Mouse (Mus musculus): ENCODE measurements at regions not wholly inside any gene's neighbourhood (a gene's known extent, or its start where the extent isn't known, plus 50 kb on each side); places are given as distances from the start of the nearest gene placed in this dataset.

DNA sequence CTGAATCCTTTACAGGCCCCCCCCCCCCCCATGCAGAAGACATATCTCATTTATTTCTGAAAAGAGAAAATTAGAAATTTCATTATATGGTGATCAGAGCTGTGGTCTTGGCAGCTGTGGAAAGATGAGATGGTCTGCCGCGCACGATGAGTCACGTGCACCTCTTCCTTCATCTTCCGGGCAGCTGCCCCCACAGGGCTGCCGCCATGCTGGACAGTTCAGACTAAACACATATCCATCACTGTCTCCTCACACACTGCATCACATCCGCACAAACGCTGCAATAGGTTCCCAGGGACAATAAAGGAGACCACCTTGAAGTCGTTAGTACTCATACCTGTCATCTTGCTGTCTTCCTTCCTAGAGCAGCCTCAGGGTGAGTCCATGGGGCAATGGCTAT lies 126.6 kb downstream of the Gm12728 start:
- H3K79me2 ChIP-seq (replicated peaks; ENCODE audit: control insufficient read depth, insufficient read depth, low read length): no peaks in the 10 kb centered on the region
- no peak overlapping the region for H3K9ac ChIP-seq (ENCODE audit: low read depth, low read length)
- H3K4me3 ChIP-seq: no peak overlapping the region
- TF ChIP-seq POLR2A (IDR thresholded peaks at IDR 0.05; ENCODE audit: insufficient read depth, low read depth, low read length): no peak
- TF ChIP-seq EP300 (IDR thresholded peaks at IDR 0.05; ENCODE audit: insufficient read depth, low read depth, low read length): no peak
- no peak for TF ChIP-seq CTCF (IDR thresholded peaks at IDR 0.05)
- no peaks in the 10 kb centered on the region for H3K27me3 ChIP-seq (ENCODE audit: control insufficient read depth, insufficient read depth, low read length)
- H3K36me3 ChIP-seq (ENCODE audit: control insufficient read depth, insufficient read depth, low read length): no peaks in the 10 kb centered on the region
- no peaks in the 10 kb centered on the region; the same call in 1 of the 2 replicates for H3K4me1 ChIP-seq (ENCODE audit: control insufficient read depth, insufficient read depth, low read length)
- intact Hi-C loops (cut with DNase I): no loop called here
- H3K27ac ChIP-seq: no peak overlapping the region
- DNase-seq: no peak
- WGBS: 85% methylated on average over 9 of the region's 9 CpGs

GRCm38 (mm10) chr4:105924781-105925382 lies 135.2 kb downstream of the Gm12728 start:
- H3K79me2 ChIP-seq (replicated peaks; ENCODE audit: control insufficient read depth, insufficient read depth, low read length): no peaks in the 10 kb centered on the region
- H3K4me3 ChIP-seq: no peak overlapping the region
- no peak overlapping the region for H3K27ac ChIP-seq
- H3K36me3 ChIP-seq (ENCODE audit: control insufficient read depth, insufficient read depth, low read length): no peaks in the 10 kb centered on the region
- DNase-seq: no peak
- H3K27me3 ChIP-seq (ENCODE audit: control insufficient read depth, insufficient read depth, low read length): no peaks in the 10 kb centered on the region
- WGBS: 76% methylated on average over 6 of the region's 6 CpGs
- no peaks in the 10 kb centered on the region for H3K4me1 ChIP-seq (ENCODE audit: control insufficient read depth, insufficient read depth, low read length)
- intact Hi-C loops (cut with DNase I): no loop called here
- H3K9ac ChIP-seq (ENCODE audit: low read depth, low read length): no peak overlapping the region
- TF ChIP-seq EP300 (IDR thresholded peaks at IDR 0.05; ENCODE audit: insufficient read depth, low read depth, low read length) (no peak), CTCF (IDR thresholded peaks at IDR 0.05) (peak; percentile 42)

DNA sequence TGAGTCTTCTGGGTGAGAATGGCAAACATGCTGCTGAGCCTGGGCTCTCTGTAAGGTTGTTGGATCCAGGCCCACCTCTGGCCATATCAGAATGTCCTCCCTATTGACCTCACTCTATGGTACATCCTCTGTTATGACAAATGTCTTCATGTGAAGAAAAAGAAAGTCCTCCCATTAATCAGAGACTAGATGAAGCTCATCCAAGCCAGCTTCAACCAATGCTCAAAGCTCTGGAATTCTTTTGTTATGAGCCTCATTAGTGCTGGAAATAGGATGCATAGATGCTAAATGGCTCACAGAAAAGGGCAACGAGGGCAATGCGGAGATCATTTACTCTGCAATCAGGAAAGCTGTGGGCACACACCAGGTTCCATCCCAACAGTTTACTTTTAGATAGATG lies 135.8 kb downstream of the Gm12728 start:
- Histone ChIP-seq H3K9ac (ENCODE audit: low read depth, low read length) (no peak overlapping the region), H3K4me3 (no peak overlapping the region), H3K27me3 (ENCODE audit: control insufficient read depth, insufficient read depth, low read length) (no peaks in the 10 kb centered on the region), H3K4me1 (ENCODE audit: control insufficient read depth, insufficient read depth, low read length) (no peaks in the 10 kb centered on the region), H3K79me2 (replicated peaks; ENCODE audit: control insufficient read depth, insufficient read depth, low read length) (no peaks in the 10 kb centered on the region), H3K27ac (no peak overlapping the region), H3K36me3 (ENCODE audit: control insufficient read depth, insufficient read depth, low read length) (no peaks in the 10 kb centered on the region)
- DNase-seq: no peak
- TF ChIP-seq EP300 (IDR thresholded peaks at IDR 0.05; ENCODE audit: insufficient read depth, low read depth, low read length) (no peak), CTCF (IDR thresholded peaks at IDR 0.05) (no peak), POLR2A (IDR thresholded peaks at IDR 0.05; ENCODE audit: insufficient read depth, low read depth, low read length) (no peak)
- 88% methylated on average over 2 of the region's 2 CpGs for WGBS
- intact Hi-C loops (cut with DNase I): no loop called here

- no peaks in the 10 kb centered on the region for H3K27me3 ChIP-seq (ENCODE audit: control insufficient read depth, insufficient read depth, low read length)
- TF ChIP-seq POLR2A (IDR thresholded peaks at IDR 0.05; ENCODE audit: insufficient read depth, low read depth, low read length) (no peak), EP300 (IDR thresholded peaks at IDR 0.05; ENCODE audit: insufficient read depth, low read depth, low read length) (no peak), CTCF (IDR thresholded peaks at IDR 0.05) (no peak)
- H3K9ac ChIP-seq (ENCODE audit: low read depth, low read length): no peak overlapping the region
- H3K79me2 ChIP-seq (replicated peaks; ENCODE audit: control insufficient read depth, insufficient read depth, low read length): no peaks in the 10 kb centered on the region
- no peaks in the 10 kb centered on the region for H3K4me1 ChIP-seq (ENCODE audit: control insufficient read depth, insufficient read depth, low read length)
- no peaks in the 10 kb centered on the region for H3K36me3 ChIP-seq (ENCODE audit: control insufficient read depth, insufficient read depth, low read length)
- WGBS: 94% methylated on average over 10 of the region's 10 CpGs
- intact Hi-C loops (cut with DNase I): no loop called here
- DNase-seq: no peak
- H3K27ac ChIP-seq: no peak overlapping the region
- H3K4me3 ChIP-seq: no peak overlapping the region
Measured at GRCm38 (mm10) chr4:105929658-105930057, 140.0 kb downstream of the Gm12728 start.

GRCm38 (mm10) chr4:105934971-105935370 lies 145.3 kb downstream of the Gm12728 start:
- Histone ChIP-seq H3K36me3 (ENCODE audit: control insufficient read depth, insufficient read depth, low read length) (no peaks in the 10 kb centered on the region), H3K9ac (ENCODE audit: low read depth, low read length) (no peak overlapping the region), H3K79me2 (replicated peaks; ENCODE audit: control insufficient read depth, insufficient read depth, low read length) (no peaks in the 10 kb centered on the region), H3K4me3 (no peak overlapping the region), H3K27ac (no peak overlapping the region), H3K27me3 (ENCODE audit: control insufficient read depth, insufficient read depth, low read length) (no peaks in the 10 kb centered on the region), H3K4me1 (ENCODE audit: control insufficient read depth, insufficient read depth, low read length) (no peaks in the 10 kb centered on the region)
- no peak for DNase-seq
- no peak for TF ChIP-seq CTCF (IDR thresholded peaks at IDR 0.05)
- no peak for TF ChIP-seq EP300 (IDR thresholded peaks at IDR 0.05; ENCODE audit: insufficient read depth, low read depth, low read length)
- TF ChIP-seq POLR2A (IDR thresholded peaks at IDR 0.05; ENCODE audit: insufficient read depth, low read depth, low read length): no peak
- intact Hi-C loops (cut with DNase I): no loop called here
- WGBS: 56% methylated on average over 4 of the region's 4 CpGs

- WGBS: 78% methylated on average over 7 of the region's 7 CpGs
- Histone ChIP-seq H3K4me1 (ENCODE audit: control insufficient read depth, insufficient read depth, low read length) (no peaks in the 10 kb centered on the region; the same call in 1 of the 2 replicates), H3K4me3 (no peak overlapping the region), H3K9ac (ENCODE audit: low read depth, low read length) (no peak overlapping the region), H3K27ac (no peak overlapping the region), H3K36me3 (ENCODE audit: control insufficient read depth, insufficient read depth, low read length) (no peaks in the 10 kb centered on the region), H3K79me2 (replicated peaks; ENCODE audit: control insufficient read depth, insufficient read depth, low read length) (no peaks in the 10 kb centered on the region), H3K27me3 (ENCODE audit: control insufficient read depth, insufficient read depth, low read length) (no peaks in the 10 kb centered on the region)
- intact Hi-C loops (cut with DNase I): no loop called here
- no peak for DNase-seq
- no peak for TF ChIP-seq POLR2A (IDR thresholded peaks at IDR 0.05; ENCODE audit: insufficient read depth, low read depth, low read length)
- no peak for TF ChIP-seq CTCF (IDR thresholded peaks at IDR 0.05)
- no peak for TF ChIP-seq EP300 (IDR thresholded peaks at IDR 0.05; ENCODE audit: insufficient read depth, low read depth, low read length)
Measured at GRCm38 (mm10) chr4:105936755-105937514, 147.3 kb downstream of the Gm12728 start.
